Mouse (Mus musculus): ENCODE results near the gene Spata17. TPM values are rescaled to one million over a fixed set of nuclear protein-coding genes. Genes with fewer than 3 reads are reported as not detected.

Spata17 gene
- polyA plus RNA-seq, 1 experiment from 2014 or later, result 1.8 TPM

- DNase-seq (ENCODE audit: low spot score), result no peak
- 78% methylated on average over 4 of the region's 4 CpGs for WGBS
- Histone ChIP-seq H3K4me1 (no peaks in the 10 kb centered on the region), H3K4me3 (no peak overlapping the region), H3K27me3 (ENCODE audit: low read depth, poor library complexity, severe bottlenecking) (no peaks in the 10 kb centered on the region), H3K36me3 (no peaks in the 10 kb centered on the region), H3K9me3 (replicated peaks) (no peaks in the 10 kb centered on the region; the same call in 1 of the 2 replicates), H3K27ac (replicated peaks) (no peak overlapping the region)
Measured at GRCm38 (mm10) chr1:187102130-187102529, 113.1 kb downstream of the Spata17 start.

DNA sequence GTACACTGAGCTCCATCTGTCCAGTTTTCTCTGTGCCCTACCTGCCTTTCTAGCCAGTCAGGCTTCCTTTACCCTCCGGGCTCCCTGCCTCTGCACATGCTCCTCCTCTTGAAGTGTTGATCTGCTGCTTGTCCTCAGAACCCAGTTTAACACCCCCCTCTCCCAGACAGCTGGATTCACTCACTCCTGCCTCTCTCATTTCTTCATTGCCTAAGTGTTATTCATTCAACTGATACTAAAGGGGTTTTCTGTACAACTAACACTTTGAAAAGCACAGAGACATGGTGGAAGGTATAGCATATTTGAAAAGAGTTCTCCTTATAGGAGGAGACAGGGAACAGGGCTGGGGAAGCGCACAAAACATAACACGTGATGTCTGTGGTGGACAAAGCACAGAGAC is 114.1 kb downstream of the Spata17 start:
- Histone ChIP-seq H3K36me3 (no peaks in the 10 kb centered on the region), H3K27me3 (ENCODE audit: low read depth, poor library complexity, severe bottlenecking) (no peaks in the 10 kb centered on the region)
- 90% methylated on average over 3 of the region's 3 CpGs for WGBS

GRCm38 (mm10) chr1:187100624-187101023 is 114.6 kb downstream of the Spata17 start:
- Histone ChIP-seq H3K27ac (replicated peaks) (no peak overlapping the region), H3K36me3 (no peaks in the 10 kb centered on the region), H3K9me3 (replicated peaks) (no peaks in the 10 kb centered on the region; the same call in 1 of the 2 replicates), H3K4me1 (no peaks in the 10 kb centered on the region), H3K4me3 (no peak overlapping the region), H3K27me3 (ENCODE audit: low read depth, poor library complexity, severe bottlenecking) (no peaks in the 10 kb centered on the region)
- no peak for DNase-seq (ENCODE audit: low spot score)
- 89% methylated on average over 3 of the region's 3 CpGs for WGBS

More for the DNA sequence above, 114.1 kb downstream of the Spata17 start:
- Histone ChIP-seq H3K4me1 (no peaks in the 10 kb centered on the region), H3K4me3 (no peak overlapping the region), H3K9me3 (replicated peaks) (no peaks in the 10 kb centered on the region; the same call in 1 of the 2 replicates), H3K27ac (replicated peaks) (no peak overlapping the region)
- no peak for DNase-seq (ENCODE audit: low spot score)

DNA sequence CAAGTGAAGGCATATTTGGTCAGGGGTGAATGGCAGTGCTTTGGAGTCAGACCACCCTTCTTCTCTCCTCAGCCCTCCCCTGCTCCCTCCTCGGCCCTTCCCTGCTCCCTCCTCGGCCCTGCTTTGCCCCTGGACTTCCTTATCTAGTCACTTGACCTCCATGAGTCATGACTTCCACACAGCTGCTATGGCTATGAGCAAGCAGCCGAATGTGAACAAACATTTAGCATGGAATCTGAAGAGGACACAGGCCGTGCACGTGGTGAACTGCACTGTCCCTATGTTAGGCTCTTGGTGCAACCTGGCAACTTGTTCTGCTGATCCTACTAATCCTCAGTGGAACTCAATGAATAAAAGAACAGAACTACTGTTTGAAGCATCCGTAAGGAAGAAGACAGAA is 117.0 kb downstream of the Spata17 start:
- H3K4me3 ChIP-seq, result no peak overlapping the region
- 86% methylated on average over 6 of the region's 6 CpGs for WGBS
- no peak for DNase-seq (ENCODE audit: low spot score)
- no peaks in the 10 kb centered on the region for H3K9me3 ChIP-seq (replicated peaks)
- no peak overlapping the region for H3K27ac ChIP-seq (replicated peaks)
- H3K4me1 ChIP-seq, result no peaks in the 10 kb centered on the region
- no peaks in the 10 kb centered on the region for H3K27me3 ChIP-seq (ENCODE audit: low read depth, poor library complexity, severe bottlenecking)
- no peaks in the 10 kb centered on the region for H3K36me3 ChIP-seq

DNA sequence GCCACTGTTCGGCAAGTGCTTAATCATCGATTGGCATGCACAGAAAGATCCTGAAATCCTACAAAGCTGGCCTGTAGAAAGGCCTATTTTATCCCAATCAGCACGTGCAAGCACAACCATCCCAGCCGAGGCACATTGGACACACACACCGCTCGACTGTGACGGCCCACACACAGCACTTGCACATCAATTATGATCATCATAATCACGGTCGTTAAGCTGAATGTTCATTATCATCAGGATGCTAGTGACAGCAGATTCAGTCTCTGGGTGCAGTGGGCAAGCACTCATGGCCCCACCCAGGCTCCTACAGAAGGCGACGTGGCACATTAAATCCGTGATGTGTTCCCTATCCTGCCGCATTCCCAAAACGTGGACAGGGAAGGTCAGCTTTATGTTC is 122.7 kb downstream of the Spata17 start:
- no peaks in the 10 kb centered on the region for H3K36me3 ChIP-seq
- H3K4me1 ChIP-seq, result no peaks in the 10 kb centered on the region
- H3K27me3 ChIP-seq (ENCODE audit: low read depth, poor library complexity, severe bottlenecking), result no peaks in the 10 kb centered on the region
- WGBS, result 90% methylated on average over 14 of the region's 14 CpGs
- H3K4me3 ChIP-seq, result no peak overlapping the region
- DNase-seq (ENCODE audit: low spot score), result no peak
- H3K9me3 ChIP-seq (replicated peaks), result no peaks in the 10 kb centered on the region
- no peak overlapping the region for H3K27ac ChIP-seq (replicated peaks)

DNA sequence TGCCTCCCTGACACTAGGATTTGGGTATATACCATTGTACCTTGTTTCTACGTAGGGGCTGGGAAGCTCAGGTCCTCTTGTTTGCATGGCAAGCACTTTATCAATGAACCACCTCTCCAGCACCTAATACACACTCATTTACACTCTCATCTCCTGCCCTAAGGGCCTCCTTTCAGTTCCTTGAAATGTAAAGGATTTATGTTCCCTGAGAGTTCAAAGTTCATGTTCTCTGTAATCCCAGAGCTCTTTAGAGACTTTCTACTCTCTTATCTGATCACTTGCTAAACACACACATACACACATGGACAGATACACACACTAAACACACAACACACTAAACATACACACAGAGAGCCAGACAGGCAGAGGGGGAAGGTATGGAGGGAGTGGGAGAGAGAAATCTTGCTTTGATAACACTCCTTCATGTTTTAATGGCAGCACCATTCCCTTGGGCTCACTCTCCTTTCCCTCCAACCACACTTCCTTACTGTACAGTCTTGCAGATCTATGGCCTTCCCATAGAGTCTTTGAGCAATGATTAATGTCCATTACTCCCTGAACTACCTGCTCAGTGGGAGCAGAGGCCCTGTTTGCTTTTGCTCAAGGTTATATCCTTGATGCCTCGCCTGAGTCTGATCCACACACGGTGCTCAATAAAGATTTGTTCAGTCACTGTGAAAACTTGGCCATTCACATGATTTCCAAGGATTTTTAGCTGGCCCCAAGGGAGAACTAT is 126.4 kb downstream of the Spata17 start:
- no peak overlapping the region for H3K27ac ChIP-seq (replicated peaks)
- DNase-seq (ENCODE audit: low spot score), result no peak
- H3K27me3 ChIP-seq (ENCODE audit: low read depth, poor library complexity, severe bottlenecking), result no peaks in the 10 kb centered on the region
- H3K36me3 ChIP-seq, result no peaks in the 10 kb centered on the region
- 86% methylated on average over 3 of the region's 3 CpGs for WGBS
- no peaks in the 10 kb centered on the region for H3K9me3 ChIP-seq (replicated peaks)
- no peak overlapping the region for H3K4me3 ChIP-seq
- no peaks in the 10 kb centered on the region for H3K4me1 ChIP-seq

DNA sequence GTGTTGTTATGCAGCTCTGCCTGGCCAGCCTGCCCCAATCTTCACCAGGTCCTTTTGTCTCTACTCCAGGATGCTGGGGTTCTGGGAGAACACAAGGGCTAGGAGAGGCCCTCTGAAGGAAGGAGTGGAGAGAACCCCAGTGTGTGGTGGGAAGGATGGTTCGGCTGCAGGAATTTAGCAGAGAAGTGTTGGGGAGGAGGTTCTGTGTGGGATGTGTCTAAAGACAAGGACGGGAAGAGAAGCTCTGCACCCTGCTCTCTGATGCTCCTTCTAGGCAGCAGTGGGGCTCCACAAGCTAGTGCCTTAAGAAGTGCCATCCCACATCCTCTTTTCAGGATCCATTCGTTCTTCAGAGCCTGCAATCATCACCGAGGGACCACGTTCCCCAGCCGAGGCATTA is 129.2 kb downstream of the Spata17 start:
- H3K4me1 ChIP-seq, result no peaks in the 10 kb centered on the region
- no peaks in the 10 kb centered on the region for H3K36me3 ChIP-seq
- no peak overlapping the region for H3K27ac ChIP-seq (replicated peaks)
- DNase-seq (ENCODE audit: low spot score), result no peak
- H3K9me3 ChIP-seq (replicated peaks), result no peaks in the 10 kb centered on the region
- WGBS, result 78% methylated on average over 6 of the region's 6 CpGs
- no peak overlapping the region for H3K4me3 ChIP-seq
- H3K27me3 ChIP-seq (ENCODE audit: low read depth, poor library complexity, severe bottlenecking), result no peaks in the 10 kb centered on the region

DNA sequence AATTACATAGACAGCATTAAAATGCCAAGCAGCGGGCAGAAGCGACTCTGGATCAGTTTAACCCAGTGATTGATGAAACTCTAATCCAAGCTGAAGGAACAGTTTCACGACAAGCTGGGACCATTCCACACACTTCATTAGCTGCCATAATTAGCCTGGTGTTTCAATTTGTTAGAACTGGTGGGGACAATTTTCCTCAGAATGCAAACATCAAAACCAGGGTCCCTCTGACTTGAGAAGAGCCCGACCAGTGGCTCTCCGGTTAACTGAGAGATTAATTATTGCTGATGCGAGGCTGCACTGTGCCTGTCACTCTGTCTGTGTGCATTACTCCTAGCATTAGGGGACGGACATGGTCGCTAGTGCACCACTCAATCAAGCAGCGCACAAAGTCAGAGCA is 137.9 kb downstream of the Spata17 start:
- H3K4me1 ChIP-seq, result peaks cover 19% of the 10 kb centered on the region
- no peaks in the 10 kb centered on the region for H3K27me3 ChIP-seq (ENCODE audit: low read depth, poor library complexity, severe bottlenecking)
- no peak for DNase-seq (ENCODE audit: low spot score)
- no peak overlapping the region for H3K4me3 ChIP-seq
- H3K9me3 ChIP-seq (replicated peaks), result no peaks in the 10 kb centered on the region
- H3K27ac ChIP-seq (replicated peaks), result 0 out of 2 replicates have a peak overlapping the region, but pooled peaks have one; percentile 52
- WGBS, result 66% methylated on average over 9 of the region's 9 CpGs
- H3K36me3 ChIP-seq, result no peaks in the 10 kb centered on the region

DNA sequence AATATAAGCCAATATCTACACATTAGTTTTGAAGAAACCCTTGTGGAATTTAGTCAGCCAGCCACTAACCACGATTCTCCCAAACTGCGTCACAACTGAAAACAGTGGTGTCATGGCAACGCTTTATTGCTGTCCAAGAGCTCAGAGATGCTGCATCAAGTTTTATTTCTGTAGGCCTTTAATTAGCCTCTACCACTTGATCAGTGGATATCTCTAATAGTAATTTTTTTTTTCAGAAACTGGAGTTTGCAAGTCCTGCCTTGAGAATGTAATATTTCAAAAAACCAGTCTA is 138.3 kb downstream of the Spata17 start:
- Histone ChIP-seq H3K36me3 (no peaks in the 10 kb centered on the region), H3K27ac (replicated peaks) (peak overlapping the region; percentile 52), H3K27me3 (ENCODE audit: low read depth, poor library complexity, severe bottlenecking) (no peaks in the 10 kb centered on the region), H3K9me3 (replicated peaks) (no peaks in the 10 kb centered on the region), H3K4me3 (no peak overlapping the region), H3K4me1 (peaks cover 19% of the 10 kb centered on the region)
- WGBS, result 70% methylated on average over 3 of the region's 3 CpGs
- DNase-seq (ENCODE audit: low spot score), result no peak

DNA sequence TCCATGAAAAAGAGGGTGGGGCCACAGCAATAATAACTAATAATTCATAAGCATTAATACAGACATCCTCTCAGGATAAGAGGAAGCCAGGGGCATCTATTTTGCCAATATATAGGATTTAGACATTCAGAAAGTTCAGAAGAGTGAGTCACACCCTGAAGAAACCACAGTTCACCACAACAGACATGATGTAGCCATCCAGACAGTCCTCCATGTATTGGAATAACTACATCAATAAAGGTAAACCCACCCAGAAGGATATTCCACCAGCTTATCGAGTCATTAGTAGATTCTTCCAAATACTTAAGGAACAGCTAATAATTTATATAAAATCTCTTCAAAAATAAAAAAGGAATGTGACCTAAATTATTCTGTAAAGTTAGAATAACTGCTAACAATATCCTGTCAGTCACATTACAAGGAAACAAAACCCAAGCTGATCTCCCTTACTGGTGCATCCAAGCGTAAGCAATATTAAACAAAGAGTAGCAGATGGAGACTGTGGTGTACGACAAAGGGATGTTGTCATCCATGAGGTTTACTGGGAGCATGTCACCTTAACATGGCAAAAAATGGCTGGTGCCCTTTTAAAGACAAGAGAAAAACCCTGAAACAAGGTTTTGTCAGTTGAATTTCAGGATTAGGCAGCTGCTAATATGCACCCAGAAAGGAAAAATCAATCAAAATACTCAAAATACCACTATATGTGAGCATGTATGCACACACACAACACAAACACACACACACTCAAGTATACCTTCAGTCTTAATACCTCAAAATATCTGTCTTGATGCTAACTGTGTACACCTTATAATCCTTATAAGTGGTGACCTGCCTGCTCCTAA is 138.8 kb downstream of the Spata17 start:
- Histone ChIP-seq H3K4me3 (no peak overlapping the region), H3K4me1 (peaks cover 19% of the 10 kb centered on the region), H3K27me3 (ENCODE audit: low read depth, poor library complexity, severe bottlenecking) (no peaks in the 10 kb centered on the region), H3K36me3 (no peaks in the 10 kb centered on the region), H3K27ac (replicated peaks) (peak overlapping the region; percentile 52), H3K9me3 (replicated peaks) (no peaks in the 10 kb centered on the region)
- no peak for DNase-seq (ENCODE audit: low spot score)
- WGBS, result 62% methylated on average over 3 of the region's 3 CpGs

GRCm38 (mm10) chr1:187059874-187060273 is 155.4 kb downstream of the Spata17 start:
- no peak overlapping the region for H3K4me3 ChIP-seq
- H3K9me3 ChIP-seq (replicated peaks), result no peaks in the 10 kb centered on the region
- H3K27ac ChIP-seq (replicated peaks), result no peak overlapping the region
- DNase-seq (ENCODE audit: low spot score), result no peak
- H3K27me3 ChIP-seq (ENCODE audit: low read depth, poor library complexity, severe bottlenecking), result no peaks in the 10 kb centered on the region
- H3K36me3 ChIP-seq, result no peaks in the 10 kb centered on the region
- H3K4me1 ChIP-seq, result no peaks in the 10 kb centered on the region
- WGBS, result 93% methylated on average over 1 of the region's 1 CpGs

GRCm38 (mm10) chr1:187054333-187054732 is 160.9 kb downstream of the Spata17 start:
- H3K4me3 ChIP-seq, result no peak overlapping the region
- H3K9me3 ChIP-seq (replicated peaks), result no peaks in the 10 kb centered on the region
- no peaks in the 10 kb centered on the region for H3K4me1 ChIP-seq
- 91% methylated on average over 2 of the region's 2 CpGs for WGBS
- no peak overlapping the region for H3K27ac ChIP-seq (replicated peaks)
- no peaks in the 10 kb centered on the region for H3K27me3 ChIP-seq (ENCODE audit: low read depth, poor library complexity, severe bottlenecking)
- no peaks in the 10 kb centered on the region for H3K36me3 ChIP-seq
- no peak for DNase-seq (ENCODE audit: low spot score)

- no peaks in the 10 kb centered on the region for H3K9me3 ChIP-seq (replicated peaks)
- no peak for DNase-seq (ENCODE audit: low spot score)
- H3K4me3 ChIP-seq, result no peak overlapping the region
- no peaks in the 10 kb centered on the region for H3K4me1 ChIP-seq
- no peaks in the 10 kb centered on the region for H3K36me3 ChIP-seq
- H3K27me3 ChIP-seq (ENCODE audit: low read depth, poor library complexity, severe bottlenecking), result no peaks in the 10 kb centered on the region
- H3K27ac ChIP-seq (replicated peaks), result no peak overlapping the region
- 83% methylated on average over 3 of the region's 3 CpGs for WGBS
Measured at GRCm38 (mm10) chr1:187053862-187054261, 161.4 kb downstream of the Spata17 start.

Measured in midbrain, embryonic 10.5 days (tissue).